Mouse (Mus musculus) forebrain, embryonic 11.5 days (tissue): ENCODE results near the gene Dhdds. TPM values are rescaled to one million over a fixed set of nuclear protein-coding genes. Genes with fewer than 3 reads are reported as not detected.

ENCODE experiments used
- ATAC-seq: fragments of 200-750 bp; cut with Nextera tagmentation; replicated peaks from 2 replicates; pipeline ENCODE4 v1.8.0; 2017; ENCODE audit warnings: moderate TSS enrichment; ENCODE audit not compliant: low FRiP score
- DNase-seq: peaks from one replicate; pipeline ENCODE4 v3.0.0-alpha.2; 2017; ENCODE audit warnings: low spot score
- H3K27ac ChIP-seq: fragments of 300-500 bp; sonication (generic); 2 replicates; pipeline ENCODE4 v1.5.1; 2014; ENCODE audit warnings: low read depth, low read length
- H3K27me3 ChIP-seq: fragments of 300-500 bp; sonication (generic); 2 replicates; pipeline ENCODE4 v1.6.1; 2014; ENCODE audit warnings: mild to moderate bottlenecking, low read length, mixed read lengths; ENCODE audit not compliant: control insufficient read depth, insufficient read depth
- H3K36me3 ChIP-seq: fragments of 300-500 bp; sonication (generic); 2 replicates; pipeline ENCODE4 v1.6.1; 2014; ENCODE audit warnings: mild to moderate bottlenecking, low read length, moderate library complexity, mixed read lengths; ENCODE audit not compliant: control insufficient read depth, insufficient read depth
- H3K4me1 ChIP-seq: fragments of 300-500 bp; sonication (generic); replicated peaks from 2 replicates; pipeline ENCODE4 v1.6.1; 2014; ENCODE audit warnings: low read length, mixed read lengths; ENCODE audit not compliant: control insufficient read depth, insufficient read depth
- H3K4me2 ChIP-seq: fragments of 300-500 bp; sonication (generic); 2 replicates; pipeline ENCODE4 v1.6.1; 2014; ENCODE audit warnings: low read depth, mild to moderate bottlenecking, low read length, moderate library complexity, mixed read lengths; ENCODE audit not compliant: severe bottlenecking
- H3K4me3 ChIP-seq: fragments of 300-500 bp; sonication (generic); 2 replicates; pipeline ENCODE4 v1.5.1; 2014; ENCODE audit warnings: low read depth, low read length
- H3K9ac ChIP-seq: fragments of 300-500 bp; sonication (generic); 2 replicates; pipeline ENCODE4 v1.6.1; 2014; ENCODE audit warnings: low read length
- H3K9me3 ChIP-seq: fragments of 300-500 bp; sonication (generic); 2 replicates; pipeline ENCODE4 v1.6.1; 2016; ENCODE audit warnings: low read length, mixed read lengths; ENCODE audit not compliant: control insufficient read depth
- WGBS: fragments of 180-500 bp; shearing (Covaris S2); extraction: QIAGEN DNeasy Blood & Tissue Kit; methylation state at CpG from one replicate; pipeline ENCODE4 v1.1.7; 2014; 5-methylcytosine and 5-hydroxymethylcytosine counted together
- polyA plus RNA-seq: library from polyadenylated mRNA; unstranded; fragments of >200 nt; fragmentation: Nextera tagmentation; extraction: Ambion mirVana; gene quantifications from 2 replicates; pipeline ENCODE4 v1.2.1, GENCODE M21; 2014

Dhdds gene
- polyA plus RNA-seq, 1 experiment from 2014 or later: 46.5 TPM

DNA sequence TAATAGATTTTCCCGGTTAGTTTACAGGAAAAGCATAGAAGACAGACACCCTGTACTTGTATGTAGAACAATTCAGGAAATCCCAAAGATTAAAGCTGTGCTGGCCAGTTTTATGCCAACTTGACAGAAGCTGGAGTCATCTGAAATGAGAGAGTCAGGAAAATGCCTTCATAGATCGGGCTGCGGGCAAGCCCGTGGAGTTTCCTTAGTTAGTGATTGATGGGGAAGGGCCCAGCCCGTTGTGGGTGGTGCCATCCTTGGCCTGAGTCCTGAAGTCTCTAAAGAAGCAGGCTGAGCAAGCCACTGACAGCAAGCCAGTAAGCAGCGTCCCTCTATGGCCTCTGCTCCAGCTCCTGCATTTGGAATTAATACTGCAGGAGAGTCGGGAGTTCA, 71.4 kb downstream of the Dhdds start:
- no peak overlapping the region for H3K4me2 ChIP-seq
- H3K4me1 ChIP-seq: no peaks in the 10 kb centered on the region
- ATAC-seq (no peak), DNase-seq (no peak)
- no peaks in the 10 kb centered on the region for H3K36me3 ChIP-seq
- no peak overlapping the region for H3K4me3 ChIP-seq
- 60% methylated on average over 7 of the region's 7 CpGs for WGBS
- H3K27me3 ChIP-seq: no peaks in the 10 kb centered on the region
- no peak overlapping the region for H3K27ac ChIP-seq
- no peaks in the 10 kb centered on the region for H3K9me3 ChIP-seq
- no peak overlapping the region for H3K9ac ChIP-seq

DNA sequence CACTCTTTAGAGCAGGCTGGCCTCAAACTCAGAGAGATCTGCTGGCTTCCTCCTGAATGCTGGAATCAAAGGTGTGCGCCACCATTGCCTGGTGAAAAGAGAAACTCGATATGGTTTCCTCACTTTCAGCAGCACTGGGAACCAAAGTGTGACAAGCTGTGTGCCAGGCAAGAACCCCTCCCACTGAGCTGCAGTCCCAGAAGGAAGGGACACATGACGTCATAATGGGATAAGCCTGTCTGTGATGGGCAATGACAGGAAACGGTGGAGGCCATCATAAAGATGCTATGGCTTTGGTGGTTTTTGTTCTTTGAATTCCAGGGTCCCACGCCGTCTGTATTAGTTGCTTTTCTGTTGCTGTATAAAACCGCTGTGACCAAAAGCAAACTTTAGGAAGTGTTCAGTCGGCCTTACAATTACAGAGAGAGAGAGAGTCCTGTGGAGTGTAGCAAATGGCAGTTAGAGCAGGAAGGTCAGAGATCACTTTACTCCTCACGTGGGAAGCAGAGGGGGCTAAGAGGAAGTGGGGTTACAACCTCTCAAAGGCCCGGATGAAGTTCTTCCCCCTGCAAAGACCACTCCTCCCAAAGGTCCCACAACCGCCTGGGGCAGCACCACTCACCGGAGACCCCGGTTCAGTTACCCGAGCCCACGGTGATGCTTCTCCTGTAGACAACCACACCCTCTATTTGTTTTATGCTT, 72.0 kb downstream of the Dhdds start:
- no peak for DNase-seq
- ATAC-seq: no peak
- Histone ChIP-seq H3K9me3 (no peaks in the 10 kb centered on the region), H3K4me1 (no peaks in the 10 kb centered on the region), H3K4me2 (no peak overlapping the region), H3K27me3 (no peaks in the 10 kb centered on the region), H3K36me3 (no peaks in the 10 kb centered on the region), H3K27ac (no peak overlapping the region), H3K9ac (no peak overlapping the region), H3K4me3 (no peak overlapping the region)
- WGBS: 71% methylated on average over 15 of the region's 15 CpGs

DNA sequence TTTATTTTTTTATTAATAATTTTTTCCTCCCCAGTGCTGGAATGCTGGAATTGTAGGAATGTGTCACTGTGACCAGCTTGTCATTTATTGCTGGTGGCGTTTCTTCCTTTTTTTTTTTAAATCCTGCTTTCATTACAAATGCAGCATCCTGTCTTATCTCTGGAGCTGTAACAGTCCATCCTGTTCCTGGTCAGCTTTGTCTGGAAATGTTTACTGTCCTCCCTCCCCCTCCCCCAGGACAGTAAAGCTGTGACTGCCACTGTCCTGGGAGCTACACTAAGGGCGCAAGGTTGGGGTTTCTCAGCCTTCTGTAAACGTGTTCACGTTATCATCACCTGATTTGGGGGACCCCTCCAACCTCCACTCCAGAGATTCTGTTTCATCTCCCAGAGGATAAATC, 75.5 kb downstream of the Dhdds start:
- H3K4me2 ChIP-seq: no peak overlapping the region
- ATAC-seq (no peak), DNase-seq (no peak)
- H3K9me3 ChIP-seq: no peaks in the 10 kb centered on the region
- H3K4me3 ChIP-seq: no peak overlapping the region
- H3K27me3 ChIP-seq: no peaks in the 10 kb centered on the region
- H3K36me3 ChIP-seq: no peaks in the 10 kb centered on the region
- WGBS: 81% methylated on average over 4 of the region's 4 CpGs
- H3K27ac ChIP-seq: no peak overlapping the region
- no peak overlapping the region for H3K9ac ChIP-seq
- no peaks in the 10 kb centered on the region for H3K4me1 ChIP-seq

DNA sequence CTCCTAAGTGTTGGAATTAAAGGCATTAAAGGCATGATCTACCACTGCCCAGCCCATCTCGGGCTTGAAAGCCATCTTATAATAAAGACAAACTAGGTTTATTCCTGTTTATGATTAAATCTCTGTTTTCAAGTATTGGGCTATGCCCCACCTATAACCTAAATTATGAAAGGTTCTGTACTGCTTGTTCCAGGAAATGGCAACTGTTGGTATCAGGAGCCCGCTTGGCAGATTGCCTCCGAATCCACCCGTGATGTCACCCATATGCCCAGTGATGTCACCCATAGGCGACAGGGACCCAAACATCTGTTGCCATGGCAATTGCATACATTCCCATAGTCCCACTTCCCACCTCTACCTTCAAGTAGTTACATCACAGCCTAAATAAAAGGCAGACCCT, 77.0 kb downstream of the Dhdds start:
- DNase-seq: no peak
- Histone ChIP-seq H3K27me3 (no peaks in the 10 kb centered on the region), H3K27ac (no peak overlapping the region), H3K4me2 (no peak overlapping the region), H3K9me3 (no peaks in the 10 kb centered on the region), H3K4me1 (no peaks in the 10 kb centered on the region), H3K4me3 (no peak overlapping the region), H3K9ac (no peak overlapping the region), H3K36me3 (no peaks in the 10 kb centered on the region)
- ATAC-seq: no peak
- WGBS: 88% methylated on average over 5 of the region's 5 CpGs

Other genes starting within 250 kb of the Dhdds start
- gene Arid1a, start 244.1 kb downstream of the Dhdds start, polyA plus RNA-seq: 54.2 and 56.6 TPM in 2 replicates
- gene Rps6ka1, start 113.1 kb downstream of the Dhdds start, polyA plus RNA-seq: 31.5 and 32.2 TPM in 2 replicates
- 4,212 and 4,469 TPM in 2 replicates for gene Hmgn2, start 32.3 kb downstream of the Dhdds start, polyA plus RNA-seq
- 1.6 and 2.3 TPM in 2 replicates for gene Lin28a, start 17.9 kb upstream of the Dhdds start, polyA plus RNA-seq
- gene Zfp683, start 52.9 kb upstream of the Dhdds start, polyA plus RNA-seq: not detected in 2 replicates
- gene Crybg2, start 59.9 kb upstream of the Dhdds start, polyA plus RNA-seq: 1.9 and 2.5 TPM in 2 replicates
- 2.5 and 2.6 TPM in 2 replicates for gene Cd52, start 94.2 kb upstream of the Dhdds start, polyA plus RNA-seq
- gene Ubxn11, start 101.7 kb upstream of the Dhdds start, polyA plus RNA-seq: 6.6 and 7.0 TPM in 2 replicates
- 264 and 278 TPM in 2 replicates for gene Sh3bgrl3, start 127.9 kb upstream of the Dhdds start, polyA plus RNA-seq
- 30.1 and 33.8 TPM in 2 replicates for gene Cep85, start 186.2 kb upstream of the Dhdds start, polyA plus RNA-seq
- gene Gm7534, start 202.1 kb upstream of the Dhdds start, polyA plus RNA-seq: not detected in 2 replicates
- gene Catsper4, start 226.5 kb upstream of the Dhdds start, polyA plus RNA-seq: not detected in 2 replicates
- gene Cnksr1, start 237.5 kb upstream of the Dhdds start, polyA plus RNA-seq: 0.24 and 0.45 TPM in 2 replicates
- 0.64 and 0.77 TPM in 2 replicates for gene E130218I03Rik, start 242.7 kb upstream of the Dhdds start, polyA plus RNA-seq
- 17.8 and 18.0 TPM in 2 replicates for gene Zfp593, start 244.7 kb upstream of the Dhdds start, polyA plus RNA-seq
- gene Gm30191, start 246.0 kb upstream of the Dhdds start, polyA plus RNA-seq: 0.63 TPM in 1 of 2 replicates, not detected in the other